Mouse (Mus musculus): ENCODE measurements around the gene Yipf6. TPM values are rescaled to one million over a fixed set of nuclear protein-coding genes. Genes with fewer than 3 reads are reported as not detected.
"Not testable (repeated sequence)": the region's sequence is repeated elsewhere in the genome, so short reads cannot be mapped to it uniquely, and the experiment has no call there.

Yipf6 gene
- polyA plus RNA-seq, 1 experiment from 2014 or later = 11.4 TPM

GRCm38 (mm10) chrX:98958287-98958686, 22.2 kb downstream of the Yipf6 start:
- Histone ChIP-seq H3K9ac (no peak overlapping the region), H3K27me3 (no peaks in the 10 kb centered on the region), H3K9me3 (replicated peaks) (no peaks in the 10 kb centered on the region), H3K4me2 (no peak overlapping the region), H3K4me1 (replicated peaks) (0 out of 2 replicates have a peak, but pooled peaks cover 4% of the 10 kb centered on the region), H3K4me3 (replicated peaks) (no peak overlapping the region), H3K27ac (replicated peaks) (0 out of 2 replicates have a peak overlapping the region, but pooled peaks have one; percentile 38), H3K36me3 (replicated peaks) (no peaks in the 10 kb centered on the region)
- ATAC-seq (ENCODE audit: insufficient read depth) = no peak
- 35% methylated on average over 9 of the region's 9 CpGs for WGBS (ENCODE audit: insufficient replicate concordance)

GRCm38 (mm10) chrX:98959050-98959449, 22.9 kb downstream of the Yipf6 start:
- 34% methylated on average over 4 of the region's 4 CpGs for WGBS (ENCODE audit: insufficient replicate concordance)
- peak; percentile 40 for ATAC-seq (ENCODE audit: insufficient read depth)

GRCm38 (mm10) chrX:98963742-98964141, 27.6 kb downstream of the Yipf6 start:
- Histone ChIP-seq H3K9ac (no peak overlapping the region), H3K27me3 (peaks cover 5% of the 10 kb centered on the region), H3K4me2 (no peak overlapping the region), H3K4me3 (replicated peaks) (no peak overlapping the region), H3K36me3 (replicated peaks) (no peaks in the 10 kb centered on the region), H3K9me3 (replicated peaks) (no peaks in the 10 kb centered on the region), H3K27ac (replicated peaks) (no peak overlapping the region), H3K4me1 (replicated peaks) (no peaks in the 10 kb centered on the region)
- no peak for ATAC-seq (ENCODE audit: insufficient read depth)

More at GRCm38 (mm10) chrX:98959050-98959449, 22.9 kb downstream of the Yipf6 start:
- Histone ChIP-seq H3K36me3 (replicated peaks) (no peaks in the 10 kb centered on the region), H3K4me2 (no peak overlapping the region), H3K4me3 (replicated peaks) (no peak overlapping the region), H3K9ac (no peak overlapping the region), H3K9me3 (replicated peaks) (no peaks in the 10 kb centered on the region), H3K4me1 (replicated peaks) (0 out of 2 replicates have a peak, but pooled peaks cover 4% of the 10 kb centered on the region), H3K27me3 (no peaks in the 10 kb centered on the region), H3K27ac (replicated peaks) (no peak overlapping the region)

- Histone ChIP-seq H3K36me3 (replicated peaks) (no peaks in the 10 kb centered on the region), H3K27me3 (peaks cover 5% of the 10 kb centered on the region), H3K4me2 (no peak overlapping the region), H3K4me3 (replicated peaks) (no peak overlapping the region), H3K9me3 (replicated peaks) (no peaks in the 10 kb centered on the region), H3K4me1 (replicated peaks) (no peaks in the 10 kb centered on the region), H3K27ac (replicated peaks) (no peak overlapping the region), H3K9ac (no peak overlapping the region)
- no peak for ATAC-seq (ENCODE audit: insufficient read depth)
Measured at GRCm38 (mm10) chrX:98964513-98964912, 28.4 kb downstream of the Yipf6 start.

- not testable (repeated sequence) for H3K4me2 ChIP-seq; H3K27ac ChIP-seq (replicated peaks); H3K36me3 ChIP-seq (replicated peaks); H3K27me3 ChIP-seq; H3K9ac ChIP-seq; ATAC-seq (ENCODE audit: insufficient read depth); H3K4me1 ChIP-seq (replicated peaks); H3K9me3 ChIP-seq (replicated peaks); H3K4me3 ChIP-seq (replicated peaks)
- 38% methylated on average over 5 of the region's 5 CpGs for WGBS (ENCODE audit: insufficient replicate concordance)
Measured at GRCm38 (mm10) chrX:98986611-98987010, 50.5 kb downstream of the Yipf6 start.

- no peaks in the 10 kb centered on the region for H3K9me3 ChIP-seq (replicated peaks)
- H3K36me3 ChIP-seq (replicated peaks) = no peaks in the 10 kb centered on the region
- no peaks in the 10 kb centered on the region for H3K4me1 ChIP-seq (replicated peaks)
- WGBS (ENCODE audit: insufficient replicate concordance) = 38% methylated on average over 6 of the region's 6 CpGs
- no peaks in the 10 kb centered on the region; the same call in 1 of the 2 replicates for H3K27me3 ChIP-seq
- H3K27ac ChIP-seq (replicated peaks) = no peak overlapping the region
- H3K4me3 ChIP-seq (replicated peaks) = no peak overlapping the region
- ATAC-seq (ENCODE audit: insufficient read depth) = no peak
- H3K4me2 ChIP-seq = no peak overlapping the region
- no peak overlapping the region for H3K9ac ChIP-seq
Measured at GRCm38 (mm10) chrX:98989574-98989973, 53.5 kb downstream of the Yipf6 start.

Other genes starting within 250 kb of the Yipf6 start
- gene Ophn1, start 45.3 kb upstream of the Yipf6 start, polyA plus RNA-seq (2015; fragmentation: Nextera tagmentation; extraction: Ambion mirVana) = 1.7 and 2.2 TPM in 2 replicates
- gene Stard8, start 66.9 kb downstream of the Yipf6 start, polyA plus RNA-seq (2015; fragmentation: Nextera tagmentation; extraction: Ambion mirVana) = 3.3 and 3.4 TPM in 2 replicates
- 5.1 and 5.7 TPM in 2 replicates for gene Efnb1, start 199.8 kb downstream of the Yipf6 start, polyA plus RNA-seq (2015; fragmentation: Nextera tagmentation; extraction: Ambion mirVana)